Mouse (Mus musculus): ENCODE data around the gene Rccd1. TPM values are rescaled to one million over a fixed set of nuclear protein-coding genes. Genes with fewer than 3 reads are reported as not detected.

Rccd1 gene
- polyA plus RNA-seq, 1 experiment from 2014 or later = 7.5 TPM

- Histone ChIP-seq H3K36me3 (replicated peaks; ENCODE audit: control insufficient read depth, insufficient read depth, low read depth, low read length) (peaks cover 9% of the 10 kb centered on the region), H3K4me1 (ENCODE audit: control insufficient read depth, insufficient read depth, low read length) (no peaks in the 10 kb centered on the region), H3K4me3 (ENCODE audit: low read depth, low read length) (no peak overlapping the region), H3K9me3 (replicated peaks; ENCODE audit: control insufficient read depth, low read length) (no peaks in the 10 kb centered on the region), H3K4me2 (ENCODE audit: low read depth, low read length) (no peak overlapping the region), H3K27ac (replicated peaks; ENCODE audit: low read depth, low read length) (peak overlapping the region; percentile 28; the same call in 1 of the 2 replicates), H3K27me3 (ENCODE audit: control insufficient read depth, insufficient read depth, low read length) (no peaks in the 10 kb centered on the region), H3K9ac (replicated peaks; ENCODE audit: low read length) (no peak overlapping the region)
- DNase-seq (ENCODE audit: low spot score) = no peak
- WGBS = 32% methylated on average over 8 of the region's 8 CpGs
- no peak for ATAC-seq (replicated peaks; ENCODE audit: insufficient number of reproducible peaks, low FRiP score, low TSS enrichment, low read depth)
These were observed 32.9 kb upstream of the Rccd1 start for GRCm38 (mm10) chr7:80357156-80357555.

DNA sequence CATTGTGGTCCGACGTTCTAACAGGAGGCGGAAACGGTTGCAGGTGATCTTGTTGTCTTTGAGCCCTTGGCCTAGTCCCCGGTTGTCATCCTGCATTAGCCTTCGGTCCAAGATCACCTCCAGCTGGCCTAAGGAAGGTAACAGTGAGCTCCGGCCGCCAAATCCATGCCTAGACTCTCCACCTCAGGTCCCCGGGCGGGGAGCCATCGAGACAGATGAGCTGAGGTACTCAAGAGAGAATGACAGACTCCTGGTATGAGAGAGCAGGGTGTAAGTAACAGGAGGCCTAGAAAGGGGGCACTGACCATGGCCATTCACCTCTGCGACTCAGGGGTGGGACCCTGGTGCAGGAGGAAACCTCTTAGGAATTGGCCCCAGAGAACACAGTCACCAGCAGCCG lies 32.1 kb upstream of the Rccd1 start:
- Histone ChIP-seq H3K27ac (replicated peaks; ENCODE audit: low read depth, low read length) (no peak overlapping the region), H3K27me3 (ENCODE audit: control insufficient read depth, insufficient read depth, low read length) (no peaks in the 10 kb centered on the region), H3K4me2 (ENCODE audit: low read depth, low read length) (no peak overlapping the region), H3K36me3 (replicated peaks; ENCODE audit: control insufficient read depth, insufficient read depth, low read depth, low read length) (peaks cover 9% of the 10 kb centered on the region), H3K4me1 (ENCODE audit: control insufficient read depth, insufficient read depth, low read length) (no peaks in the 10 kb centered on the region), H3K4me3 (ENCODE audit: low read depth, low read length) (no peak overlapping the region), H3K9me3 (replicated peaks; ENCODE audit: control insufficient read depth, low read length) (no peaks in the 10 kb centered on the region), H3K9ac (replicated peaks; ENCODE audit: low read length) (no peak overlapping the region)
- ATAC-seq (replicated peaks; ENCODE audit: insufficient number of reproducible peaks, low FRiP score, low TSS enrichment, low read depth) (no peak), DNase-seq (ENCODE audit: low spot score) (no peak)
- WGBS = 72% methylated on average over 13 of the region's 13 CpGs

DNA sequence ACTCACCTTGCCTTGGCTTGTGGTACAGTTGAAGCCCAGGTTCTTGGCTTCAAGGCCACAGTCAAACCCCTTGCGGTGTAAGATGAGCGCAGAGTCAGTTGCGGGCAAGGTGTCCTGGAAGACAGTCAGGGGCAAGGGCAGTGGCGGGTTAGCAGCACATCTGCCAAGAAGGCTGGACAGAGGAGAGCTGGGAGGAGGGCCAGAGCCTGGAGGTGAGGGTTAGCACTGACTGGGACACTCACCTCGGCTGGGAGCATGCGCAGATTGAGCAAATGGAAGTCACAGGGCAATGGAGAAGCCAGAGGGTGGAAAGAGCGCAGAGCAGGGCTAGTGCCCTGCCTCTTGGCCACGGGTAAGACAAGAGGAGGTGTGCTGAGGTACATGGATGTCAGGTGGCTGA lies 28.7 kb upstream of the Rccd1 start:
- no peaks in the 10 kb centered on the region for H3K27me3 ChIP-seq (ENCODE audit: control insufficient read depth, insufficient read depth, low read length)
- no peak overlapping the region for H3K4me2 ChIP-seq (ENCODE audit: low read depth, low read length)
- ATAC-seq (replicated peaks; ENCODE audit: insufficient number of reproducible peaks, low FRiP score, low TSS enrichment, low read depth) (no peak), DNase-seq (ENCODE audit: low spot score) (no peak)
- H3K36me3 ChIP-seq (replicated peaks; ENCODE audit: control insufficient read depth, insufficient read depth, low read depth, low read length) = peaks cover 11% of the 10 kb centered on the region
- no peaks in the 10 kb centered on the region for H3K4me1 ChIP-seq (ENCODE audit: control insufficient read depth, insufficient read depth, low read length)
- H3K27ac ChIP-seq (replicated peaks; ENCODE audit: low read depth, low read length) = no peak overlapping the region
- H3K9ac ChIP-seq (replicated peaks; ENCODE audit: low read length) = no peak overlapping the region
- no peaks in the 10 kb centered on the region for H3K9me3 ChIP-seq (replicated peaks; ENCODE audit: control insufficient read depth, low read length)
- H3K4me3 ChIP-seq (ENCODE audit: low read depth, low read length) = no peak overlapping the region
- 85% methylated on average over 8 of the region's 8 CpGs for WGBS

GRCm38 (mm10) chr7:80350808-80351207 lies 26.6 kb upstream of the Rccd1 start:
- H3K4me2 ChIP-seq (ENCODE audit: low read depth, low read length) = no peak overlapping the region
- H3K9ac ChIP-seq (replicated peaks; ENCODE audit: low read length) = no peak overlapping the region
- H3K9me3 ChIP-seq (replicated peaks; ENCODE audit: control insufficient read depth, low read length) = no peaks in the 10 kb centered on the region
- no peak overlapping the region for H3K4me3 ChIP-seq (ENCODE audit: low read depth, low read length)
- 72% methylated on average over 2 of the region's 2 CpGs for WGBS
- H3K4me1 ChIP-seq (ENCODE audit: control insufficient read depth, insufficient read depth, low read length) = no peaks in the 10 kb centered on the region
- H3K27me3 ChIP-seq (ENCODE audit: control insufficient read depth, insufficient read depth, low read length) = no peaks in the 10 kb centered on the region
- no peak for ATAC-seq (replicated peaks; ENCODE audit: insufficient number of reproducible peaks, low FRiP score, low TSS enrichment, low read depth)
- DNase-seq (ENCODE audit: low spot score) = no peak
- H3K27ac ChIP-seq (replicated peaks; ENCODE audit: low read depth, low read length) = no peak overlapping the region
- H3K36me3 ChIP-seq (replicated peaks; ENCODE audit: control insufficient read depth, insufficient read depth, low read depth, low read length) = peaks cover 11% of the 10 kb centered on the region; the same call in 1 of the 2 replicates

DNA sequence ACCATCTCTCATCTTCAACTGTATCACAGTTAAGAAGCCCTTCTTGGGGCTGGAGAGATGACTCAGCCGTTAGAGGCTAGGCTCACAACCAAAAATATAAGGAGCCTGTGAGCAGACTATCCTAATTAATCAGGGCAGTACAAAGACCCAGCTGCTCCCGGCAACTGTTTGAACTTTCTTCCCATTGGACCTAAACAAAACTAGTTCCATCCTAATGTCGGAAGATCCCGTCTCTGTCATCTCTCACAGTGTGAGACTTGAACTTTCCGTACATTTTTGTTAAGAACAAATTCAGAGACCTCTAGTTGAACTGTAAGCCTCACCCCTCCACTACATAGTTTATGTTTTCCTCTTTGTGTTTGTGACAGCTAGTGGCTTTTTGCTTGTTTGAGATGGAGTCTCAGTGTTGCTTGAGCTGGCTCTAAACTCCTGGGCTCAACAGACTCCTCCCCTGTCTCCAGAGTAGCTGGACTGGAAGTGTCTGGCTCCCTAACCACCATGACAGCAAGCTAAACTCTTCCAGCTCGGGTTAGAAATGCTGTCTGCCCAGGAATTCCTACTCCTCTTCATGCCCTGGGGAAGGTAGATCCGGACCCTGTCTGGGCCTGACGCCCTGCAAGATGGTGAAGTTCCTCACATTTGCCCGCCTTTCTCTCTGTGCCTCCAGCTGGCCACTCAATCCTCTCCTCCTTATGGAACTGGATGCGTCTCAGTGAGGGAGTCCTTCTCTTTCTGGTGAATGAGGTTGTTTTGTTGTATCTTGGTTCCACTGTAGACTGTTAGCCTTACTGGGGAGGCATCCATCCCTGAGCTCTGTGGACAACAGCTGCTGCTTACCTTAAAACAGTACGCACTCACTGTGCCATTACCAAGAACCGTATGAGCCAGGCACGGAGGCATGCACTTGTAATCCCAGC lies 23.7 kb upstream of the Rccd1 start:
- H3K9me3 ChIP-seq (replicated peaks; ENCODE audit: control insufficient read depth, low read length) = no peaks in the 10 kb centered on the region
- no peak overlapping the region for H3K4me3 ChIP-seq (ENCODE audit: low read depth, low read length)
- H3K27me3 ChIP-seq (ENCODE audit: control insufficient read depth, insufficient read depth, low read length) = no peaks in the 10 kb centered on the region
- H3K9ac ChIP-seq (replicated peaks; ENCODE audit: low read length) = no peak overlapping the region
- no peak for ATAC-seq (replicated peaks; ENCODE audit: insufficient number of reproducible peaks, low FRiP score, low TSS enrichment, low read depth)
- H3K36me3 ChIP-seq (replicated peaks; ENCODE audit: control insufficient read depth, insufficient read depth, low read depth, low read length) = peaks cover 7% of the 10 kb centered on the region; the same call in 1 of the 2 replicates
- no peak overlapping the region for H3K4me2 ChIP-seq (ENCODE audit: low read depth, low read length)
- H3K4me1 ChIP-seq (ENCODE audit: control insufficient read depth, insufficient read depth, low read length) = no peaks in the 10 kb centered on the region
- 69% methylated on average over 13 of the region's 13 CpGs for WGBS
- no peak for DNase-seq (ENCODE audit: low spot score)
- H3K27ac ChIP-seq (replicated peaks; ENCODE audit: low read depth, low read length) = no peak overlapping the region

DNA sequence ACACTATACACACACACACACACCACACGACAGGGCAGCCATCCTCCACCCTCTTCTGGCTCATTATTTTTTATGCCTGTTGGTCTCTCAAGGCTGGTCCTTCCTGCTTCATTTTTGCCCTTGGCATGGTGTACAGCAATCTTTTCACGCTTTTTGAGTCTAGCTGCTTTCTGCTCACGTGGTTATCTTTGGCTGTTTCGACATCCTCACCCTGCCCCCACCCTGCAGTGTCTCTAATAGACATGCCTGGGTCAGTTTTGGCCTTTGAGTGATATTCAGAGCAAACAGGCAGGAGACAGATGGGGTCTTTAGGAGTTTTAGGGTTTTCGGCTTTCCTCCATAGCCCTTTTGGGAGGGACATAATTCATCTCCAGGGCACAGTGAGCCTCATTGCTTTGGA lies 22.6 kb upstream of the Rccd1 start:
- H3K27me3 ChIP-seq (ENCODE audit: control insufficient read depth, insufficient read depth, low read length) = no peaks in the 10 kb centered on the region
- no peak overlapping the region for H3K9ac ChIP-seq (replicated peaks; ENCODE audit: low read length)
- no peak overlapping the region for H3K4me3 ChIP-seq (ENCODE audit: low read depth, low read length)
- WGBS = 89% methylated on average over 5 of the region's 5 CpGs
- DNase-seq (ENCODE audit: low spot score) = no peak
- H3K4me1 ChIP-seq (ENCODE audit: control insufficient read depth, insufficient read depth, low read length) = no peaks in the 10 kb centered on the region
- H3K4me2 ChIP-seq (ENCODE audit: low read depth, low read length) = no peak overlapping the region
- no peak overlapping the region for H3K27ac ChIP-seq (replicated peaks; ENCODE audit: low read depth, low read length)
- no peaks in the 10 kb centered on the region for H3K9me3 ChIP-seq (replicated peaks; ENCODE audit: control insufficient read depth, low read length)
- H3K36me3 ChIP-seq (replicated peaks; ENCODE audit: control insufficient read depth, insufficient read depth, low read depth, low read length) = peaks cover 4% of the 10 kb centered on the region; the same call in 1 of the 2 replicates
- ATAC-seq (replicated peaks; ENCODE audit: insufficient number of reproducible peaks, low FRiP score, low TSS enrichment, low read depth) = no peak

DNA sequence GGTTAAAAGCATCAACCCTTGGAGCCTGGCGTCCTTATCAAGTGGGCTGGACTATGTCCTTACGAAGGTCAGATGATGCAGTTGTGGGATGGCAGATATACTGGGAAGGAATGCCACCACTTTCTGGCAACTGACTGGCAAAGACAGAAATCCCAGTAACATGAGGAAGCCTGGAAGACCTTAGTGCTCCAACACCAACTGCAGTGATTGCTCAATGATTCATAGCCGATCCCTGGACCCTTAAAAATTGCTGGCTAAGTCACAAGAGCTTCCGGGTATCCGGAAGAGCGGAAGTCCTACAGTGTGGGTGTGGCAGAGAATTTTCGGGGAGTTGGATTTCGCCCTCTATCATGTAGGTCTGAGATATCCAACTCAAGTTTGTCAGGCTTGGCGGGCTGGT lies 21.9 kb upstream of the Rccd1 start:
- Histone ChIP-seq H3K4me2 (ENCODE audit: low read depth, low read length) (no peak overlapping the region), H3K9me3 (replicated peaks; ENCODE audit: control insufficient read depth, low read length) (no peaks in the 10 kb centered on the region), H3K9ac (replicated peaks; ENCODE audit: low read length) (no peak overlapping the region), H3K36me3 (replicated peaks; ENCODE audit: control insufficient read depth, insufficient read depth, low read depth, low read length) (no peaks in the 10 kb centered on the region; the same call in 1 of the 2 replicates), H3K27ac (replicated peaks; ENCODE audit: low read depth, low read length) (no peak overlapping the region), H3K27me3 (ENCODE audit: control insufficient read depth, insufficient read depth, low read length) (no peaks in the 10 kb centered on the region), H3K4me1 (ENCODE audit: control insufficient read depth, insufficient read depth, low read length) (no peaks in the 10 kb centered on the region), H3K4me3 (ENCODE audit: low read depth, low read length) (no peak overlapping the region)
- WGBS = 94% methylated on average over 9 of the region's 9 CpGs
- ATAC-seq (replicated peaks; ENCODE audit: insufficient number of reproducible peaks, low FRiP score, low TSS enrichment, low read depth) (no peak), DNase-seq (ENCODE audit: low spot score) (no peak)

GRCm38 (mm10) chr7:80343270-80344018 lies 19.2 kb upstream of the Rccd1 start:
- no peak overlapping the region for H3K27ac ChIP-seq (replicated peaks; ENCODE audit: low read depth, low read length)
- 26% methylated on average over 19 of the region's 19 CpGs for WGBS
- H3K4me1 ChIP-seq (ENCODE audit: control insufficient read depth, insufficient read depth, low read length) = no peaks in the 10 kb centered on the region; the same call in 1 of the 2 replicates

More at GRCm38 (mm10) chr7:80343270-80344018, 19.2 kb upstream of the Rccd1 start:
- Histone ChIP-seq H3K4me3 (ENCODE audit: low read depth, low read length) (peak overlapping the region; percentile 53), H3K9me3 (replicated peaks; ENCODE audit: control insufficient read depth, low read length) (no peaks in the 10 kb centered on the region), H3K27me3 (ENCODE audit: control insufficient read depth, insufficient read depth, low read length) (no peaks in the 10 kb centered on the region), H3K9ac (replicated peaks; ENCODE audit: low read length) (peak overlapping the region; percentile 74), H3K4me2 (ENCODE audit: low read depth, low read length) (peak overlapping the region; percentile 44), H3K36me3 (replicated peaks; ENCODE audit: control insufficient read depth, insufficient read depth, low read depth, low read length) (no peaks in the 10 kb centered on the region)
- DNase-seq (ENCODE audit: low spot score) = no peak
- ATAC-seq (replicated peaks; ENCODE audit: insufficient number of reproducible peaks, low FRiP score, low TSS enrichment, low read depth) = 0 out of 2 replicates have a peak, but pooled peaks have one; percentile 12

Data from embryonic facial prominence, embryonic 11.5 days (tissue).